Mouse (Mus musculus) forebrain, postnatal 0 days (tissue): ENCODE results near the gene Agmo. TPM values are rescaled to one million over a fixed set of nuclear protein-coding genes. Genes with fewer than 3 reads are reported as not detected.

Experiments used
- ATAC-seq: fragments of 200-750 bp; cut with Nextera tagmentation; 2 replicates; pipeline ENCODE4 v1.8.0; 2017; ENCODE audit warnings: mild to moderate bottlenecking, moderate library complexity
- DNase-seq: peaks from one replicate; pipeline ENCODE4 v3.0.0-alpha.2; 2015
- H3K27ac ChIP-seq: fragments of 300-500 bp; sonication (generic); 2 replicates; pipeline ENCODE4 v1.5.1; 2014; ENCODE audit warnings: low read depth, mild to moderate bottlenecking, antibody characterized with exemption, low read length, moderate library complexity, mixed read lengths
- H3K27me3 ChIP-seq: fragments of 300-500 bp; sonication (generic); 2 replicates; pipeline ENCODE4 v1.6.1; 2014; ENCODE audit warnings: mild to moderate bottlenecking, low read length, mixed read lengths; ENCODE audit not compliant: insufficient read depth
- H3K36me3 ChIP-seq: fragments of 300-500 bp; sonication (generic); 2 replicates; pipeline ENCODE4 v1.6.1; 2014; ENCODE audit warnings: mild to moderate bottlenecking, moderate library complexity; ENCODE audit not compliant: insufficient read depth
- H3K4me1 ChIP-seq: fragments of 300-500 bp; sonication (generic); 2 replicates; pipeline ENCODE4 v1.6.1; 2014; ENCODE audit warnings: antibody characterized with exemption; ENCODE audit not compliant: insufficient read depth
- H3K4me2 ChIP-seq: fragments of 300-500 bp; sonication (generic); 2 replicates; pipeline ENCODE4 v1.6.1; 2014; ENCODE audit warnings: low read depth, mild to moderate bottlenecking, moderate library complexity
- H3K4me3 ChIP-seq: fragments of 300-500 bp; sonication (generic); 2 replicates; pipeline ENCODE4 v1.5.1; 2014; ENCODE audit warnings: low read depth, low read length, mixed read lengths
- H3K9ac ChIP-seq: fragments of 300-500 bp; sonication (generic); 2 replicates; pipeline ENCODE4 v1.6.1; 2014; ENCODE audit warnings: mild to moderate bottlenecking
- H3K9me3 ChIP-seq: fragments of 300-500 bp; sonication (generic); 2 replicates; pipeline ENCODE4 v1.6.1; 2016; ENCODE audit warnings: low read length
- CTCF ChIP-seq: sonication (generic); IDR thresholded peaks from 2 replicates; pipeline ENCODE4 v1.5.1; 2016; ENCODE audit warnings: antibody characterized with exemption, control low read depth, low read depth
- WGBS: fragments of 180-500 bp; shearing (Covaris S2); extraction: QIAGEN DNeasy Blood & Tissue Kit; methylation state at CpG from one replicate; pipeline ENCODE4 v1.1.7; 2014; 5-methylcytosine and 5-hydroxymethylcytosine counted together
- polyA plus RNA-seq: library from polyadenylated mRNA; unstranded; fragments of >200 nt; fragmentation: Nextera tagmentation; extraction: Ambion mirVana; gene quantifications from 2 replicates; pipeline ENCODE4 v1.2.1, GENCODE M21; 2015
- total RNA-seq: library from RNA; depleted of rRNA; stranded (reverse); fragments of >200 nt; gene quantifications from 2 replicates; pipeline ENCODE4 v1.2.3, GENCODE M21; 2014

The Agmo gene
- total and polyA plus RNA-seq, 2 experiments from 2014 or later: 1.6 to 2.1 TPM

DNA sequence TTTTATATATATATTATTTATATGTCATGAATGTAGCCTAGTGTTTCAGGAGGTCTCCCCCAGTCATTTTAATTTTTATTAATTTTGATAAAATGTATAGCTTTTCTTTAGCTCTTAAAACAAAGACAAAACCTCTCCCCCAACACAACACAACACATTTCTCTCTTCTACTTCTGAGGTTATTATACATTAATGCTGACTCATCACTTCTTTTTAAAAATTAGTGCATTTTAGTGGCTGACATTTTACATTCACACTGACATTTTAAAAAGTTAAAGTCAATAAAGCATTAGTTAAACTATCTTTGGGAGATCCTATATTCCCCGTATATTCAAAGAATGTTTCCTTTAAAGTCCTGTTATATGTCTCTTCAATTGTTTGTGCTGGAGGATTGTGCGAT lies 235.4 kb downstream of the Agmo start:
- Histone ChIP-seq H3K36me3 (no peaks in the 10 kb centered on the region), H3K27ac (no peak overlapping the region), H3K4me3 (no peak overlapping the region), H3K4me2 (no peak overlapping the region), H3K27me3 (no peaks in the 10 kb centered on the region), H3K9ac (no peak overlapping the region), H3K4me1 (no peaks in the 10 kb centered on the region), H3K9me3 (no peaks in the 10 kb centered on the region)
- no peak for TF ChIP-seq CTCF
- 93% methylated on average over 2 of the region's 2 CpGs for WGBS
- no peak for DNase-seq
- no peak for ATAC-seq

GRCm38 (mm10) chr12:37487991-37488390 lies 246.6 kb downstream of the Agmo start:
- whole genome bisulfite sequencing: 73% methylated on average over 3 of the region's 3 CpGs
- Histone ChIP-seq H3K4me3 (no peak overlapping the region), H3K36me3 (no peaks in the 10 kb centered on the region), H3K27me3 (no peaks in the 10 kb centered on the region), H3K9ac (no peak overlapping the region), H3K4me1 (no peaks in the 10 kb centered on the region), H3K27ac (no peak overlapping the region), H3K9me3 (no peaks in the 10 kb centered on the region), H3K4me2 (no peak overlapping the region)
- TF ChIP-seq CTCF: no peak
- DNase-seq (peak; percentile 15), ATAC-seq (no peak)

GRCm38 (mm10) chr12:37498871-37499270 lies 257.4 kb downstream of the Agmo start:
- no peak for TF ChIP-seq CTCF
- DNase-seq (peak; percentile 40), ATAC-seq (no peak)
- H3K4me2 ChIP-seq: no peak overlapping the region
- no peaks in the 10 kb centered on the region for H3K9me3 ChIP-seq
- H3K9ac ChIP-seq: no peak overlapping the region
- WGBS: 54% methylated on average over 3 of the region's 3 CpGs
- H3K27ac ChIP-seq: no peak overlapping the region
- no peaks in the 10 kb centered on the region for H3K4me1 ChIP-seq
- no peaks in the 10 kb centered on the region for H3K36me3 ChIP-seq
- H3K27me3 ChIP-seq: no peaks in the 10 kb centered on the region
- H3K4me3 ChIP-seq: no peak overlapping the region

- H3K9me3 ChIP-seq: no peaks in the 10 kb centered on the region
- H3K36me3 ChIP-seq: no peaks in the 10 kb centered on the region
- ATAC-seq (no peak), DNase-seq (no peak)
- H3K27ac ChIP-seq: no peak overlapping the region
- no peaks in the 10 kb centered on the region for H3K4me1 ChIP-seq
- H3K9ac ChIP-seq: no peak overlapping the region
- H3K4me2 ChIP-seq: no peak overlapping the region
- H3K27me3 ChIP-seq: no peaks in the 10 kb centered on the region
- 33% methylated on average over 1 of the region's 1 CpGs for WGBS
- H3K4me3 ChIP-seq: no peak overlapping the region
- TF ChIP-seq CTCF: no peak
These were observed 266.0 kb downstream of the Agmo start for GRCm38 (mm10) chr12:37507406-37507805.

GRCm38 (mm10) chr12:37507826-37508225 lies 266.4 kb downstream of the Agmo start:
- H3K36me3 ChIP-seq: no peaks in the 10 kb centered on the region
- 25% methylated on average over 2 of the region's 2 CpGs for WGBS
- no peak overlapping the region for H3K27ac ChIP-seq
- no peak for TF ChIP-seq CTCF
- no peaks in the 10 kb centered on the region for H3K27me3 ChIP-seq
- H3K9ac ChIP-seq: no peak overlapping the region
- H3K4me2 ChIP-seq: no peak overlapping the region
- no peaks in the 10 kb centered on the region for H3K4me1 ChIP-seq
- no peak for DNase-seq
- H3K9me3 ChIP-seq: no peaks in the 10 kb centered on the region
- ATAC-seq: no peak
- H3K4me3 ChIP-seq: no peak overlapping the region

GRCm38 (mm10) chr12:37521772-37522171 lies 280.3 kb downstream of the Agmo start:
- H3K9me3 ChIP-seq: no peaks in the 10 kb centered on the region
- no peaks in the 10 kb centered on the region for H3K36me3 ChIP-seq
- no peak overlapping the region for H3K4me2 ChIP-seq
- H3K27ac ChIP-seq: no peak overlapping the region
- no peak for ATAC-seq
- H3K4me1 ChIP-seq: no peaks in the 10 kb centered on the region
- DNase-seq: no peak
- TF ChIP-seq CTCF: no peak
- WGBS: 74% methylated on average over 1 of the region's 1 CpGs
- H3K9ac ChIP-seq: no peak overlapping the region
- H3K27me3 ChIP-seq: no peaks in the 10 kb centered on the region
- H3K4me3 ChIP-seq: no peak overlapping the region

- Histone ChIP-seq H3K36me3 (no peaks in the 10 kb centered on the region), H3K4me1 (no peaks in the 10 kb centered on the region), H3K9ac (no peak overlapping the region), H3K27me3 (no peaks in the 10 kb centered on the region), H3K4me3 (no peak overlapping the region), H3K4me2 (no peak overlapping the region), H3K27ac (no peak overlapping the region), H3K9me3 (no peaks in the 10 kb centered on the region)
- WGBS: 84% methylated on average over 3 of the region's 3 CpGs
- no peak for TF ChIP-seq CTCF
- ATAC-seq: no peak
- no peak for DNase-seq
These were observed 283.2 kb downstream of the Agmo start for GRCm38 (mm10) chr12:37524662-37525061.

- no peak for TF ChIP-seq CTCF
- 80% methylated on average over 1 of the region's 1 CpGs for WGBS
- DNase-seq (no peak), ATAC-seq (no peak)
- no peaks in the 10 kb centered on the region for H3K27me3 ChIP-seq
- H3K4me3 ChIP-seq: no peak overlapping the region
- no peaks in the 10 kb centered on the region for H3K4me1 ChIP-seq
- no peaks in the 10 kb centered on the region for H3K9me3 ChIP-seq
- no peak overlapping the region for H3K9ac ChIP-seq
- H3K4me2 ChIP-seq: no peak overlapping the region
- H3K27ac ChIP-seq: no peak overlapping the region
- no peaks in the 10 kb centered on the region for H3K36me3 ChIP-seq
These were observed 299.6 kb downstream of the Agmo start for GRCm38 (mm10) chr12:37540994-37541393.
